Mouse (Mus musculus) heart, postnatal 0 days (tissue): ENCODE data around the gene Slc25a21. TPM values are rescaled to one million over a fixed set of nuclear protein-coding genes. Genes with fewer than 3 reads are reported as not detected.

Source experiments
- ATAC-seq: fragments of 200-750 bp; cut with Nextera tagmentation; 2 replicates; pipeline ENCODE4 v1.8.0; 2017; ENCODE audit warnings: low read depth, moderate number of reproducible peaks, moderate library complexity; ENCODE audit not compliant: insufficient read depth
- DNase-seq: peaks from one replicate; pipeline ENCODE4 v3.0.0-alpha.2; 2016; ENCODE audit warnings: low spot score
- H3K27ac ChIP-seq: fragments of 300-500 bp; sonication (generic); 2 replicates; pipeline ENCODE4 v1.5.1; 2014; ENCODE audit warnings: low read depth, mild to moderate bottlenecking
- H3K27me3 ChIP-seq: fragments of 300-500 bp; sonication (generic); 2 replicates; pipeline ENCODE4 v1.6.1; 2014; ENCODE audit warnings: low read length, mixed read lengths; ENCODE audit not compliant: control insufficient read depth, insufficient read depth
- H3K36me3 ChIP-seq: fragments of 300-500 bp; sonication (generic); replicated peaks from 2 replicates; pipeline ENCODE4 v1.6.1; 2014; ENCODE audit warnings: low read length, mixed read lengths; ENCODE audit not compliant: control insufficient read depth, insufficient read depth
- H3K4me1 ChIP-seq: fragments of 300-500 bp; sonication (generic); 2 replicates; pipeline ENCODE4 v1.6.1; 2014; ENCODE audit warnings: antibody characterized with exemption; ENCODE audit not compliant: control insufficient read depth, insufficient read depth
- H3K4me2 ChIP-seq: fragments of 300-500 bp; sonication (generic); 2 replicates; pipeline ENCODE4 v1.6.1; 2014; ENCODE audit warnings: low read depth, mild to moderate bottlenecking, low read length, moderate library complexity
- H3K4me3 ChIP-seq: fragments of 300-500 bp; sonication (generic); 2 replicates; pipeline ENCODE4 v1.5.1; 2014; ENCODE audit warnings: low read depth, low read length
- H3K9ac ChIP-seq: fragments of 300-500 bp; sonication (generic); replicated peaks from 2 replicates; pipeline ENCODE4 v1.6.1; 2014; ENCODE audit warnings: low read depth, low read length, mixed read lengths
- H3K9me3 ChIP-seq: fragments of 300-500 bp; sonication (generic); replicated peaks from 2 replicates; pipeline ENCODE4 v1.6.1; 2016; ENCODE audit warnings: low read length; ENCODE audit not compliant: control insufficient read depth
- CTCF ChIP-seq: IDR thresholded peaks from 2 replicates; pipeline ENCODE4 v1.5.1; 2016; ENCODE audit warnings: antibody characterized with exemption, control low read depth, low read depth
- EP300 ChIP-seq: IDR thresholded peaks from 2 replicates; pipeline ENCODE4 v1.6.1; 2016; ENCODE audit warnings: antibody characterized with exemption, low read depth
- WGBS: fragments of 180-500 bp; shearing (Covaris S2); extraction: QIAGEN DNeasy Blood & Tissue Kit; methylation state at CpG from one replicate; pipeline ENCODE4 v1.1.7; 2014; 5-methylcytosine and 5-hydroxymethylcytosine counted together
- polyA plus RNA-seq: library from polyadenylated mRNA; unstranded; fragments of >200 nt; fragmentation: Nextera tagmentation; extraction: Ambion mirVana; gene quantifications from 2 replicates; pipeline ENCODE4 v1.2.1, GENCODE M21; 2015
- total RNA-seq: library from RNA; depleted of rRNA; stranded (reverse); fragments of >200 nt; gene quantifications from 2 replicates; pipeline ENCODE4 v1.2.3, GENCODE M21; 2014; ENCODE audit warnings: low replicate concordance

Slc25a21 gene
- total and polyA plus RNA-seq, 2 experiments from 2014 or later: 0.31 TPM; not detected in 1

DNA sequence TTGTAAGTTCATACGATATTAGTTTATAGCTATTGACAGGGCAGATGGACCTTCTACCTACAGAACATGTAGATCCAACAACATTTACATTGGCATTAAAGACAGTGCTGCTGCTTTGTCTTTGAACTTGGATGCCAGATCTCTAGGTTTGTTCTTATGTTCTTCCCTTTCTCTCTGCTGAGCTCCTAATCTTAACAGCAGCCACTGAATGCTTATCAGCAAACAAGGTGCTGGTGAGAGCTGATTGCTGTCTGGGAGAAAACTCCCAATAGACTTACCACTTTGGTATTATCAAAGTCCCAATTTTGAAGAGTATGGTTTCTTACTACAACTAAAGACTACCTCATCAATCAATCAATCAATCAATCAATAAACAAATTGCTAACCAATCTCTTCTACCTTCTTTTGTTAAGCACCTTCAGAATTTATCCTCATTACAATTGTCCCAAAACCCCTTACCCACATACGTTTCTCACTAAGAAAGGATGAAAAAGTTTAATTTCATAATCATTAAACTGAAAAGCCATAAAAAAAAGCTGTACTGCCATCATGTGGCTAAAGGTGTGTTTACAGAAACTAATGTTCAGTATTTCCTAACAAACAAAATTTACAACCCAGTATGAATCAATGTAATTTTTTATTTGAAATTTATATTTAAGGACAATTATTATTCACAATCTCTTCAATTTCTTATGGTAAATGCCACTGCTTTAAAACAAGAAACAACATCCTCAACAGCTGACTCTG is 12.7 kb downstream of the Slc25a21 start:
- no peaks in the 10 kb centered on the region for H3K9me3 ChIP-seq
- ATAC-seq: no peak
- H3K9ac ChIP-seq: no peak overlapping the region
- no peak overlapping the region for H3K4me2 ChIP-seq
- DNase-seq: no peak
- H3K4me3 ChIP-seq: no peak overlapping the region
- peak; percentile 27; the same call in 1 of the 2 replicates for TF ChIP-seq CTCF
- TF ChIP-seq EP300: no peak
- H3K4me1 ChIP-seq: no peaks in the 10 kb centered on the region
- 49% methylated on average over 2 of the region's 2 CpGs for WGBS
- H3K27ac ChIP-seq: no peak overlapping the region
- H3K36me3 ChIP-seq: no peaks in the 10 kb centered on the region
- no peaks in the 10 kb centered on the region for H3K27me3 ChIP-seq

DNA sequence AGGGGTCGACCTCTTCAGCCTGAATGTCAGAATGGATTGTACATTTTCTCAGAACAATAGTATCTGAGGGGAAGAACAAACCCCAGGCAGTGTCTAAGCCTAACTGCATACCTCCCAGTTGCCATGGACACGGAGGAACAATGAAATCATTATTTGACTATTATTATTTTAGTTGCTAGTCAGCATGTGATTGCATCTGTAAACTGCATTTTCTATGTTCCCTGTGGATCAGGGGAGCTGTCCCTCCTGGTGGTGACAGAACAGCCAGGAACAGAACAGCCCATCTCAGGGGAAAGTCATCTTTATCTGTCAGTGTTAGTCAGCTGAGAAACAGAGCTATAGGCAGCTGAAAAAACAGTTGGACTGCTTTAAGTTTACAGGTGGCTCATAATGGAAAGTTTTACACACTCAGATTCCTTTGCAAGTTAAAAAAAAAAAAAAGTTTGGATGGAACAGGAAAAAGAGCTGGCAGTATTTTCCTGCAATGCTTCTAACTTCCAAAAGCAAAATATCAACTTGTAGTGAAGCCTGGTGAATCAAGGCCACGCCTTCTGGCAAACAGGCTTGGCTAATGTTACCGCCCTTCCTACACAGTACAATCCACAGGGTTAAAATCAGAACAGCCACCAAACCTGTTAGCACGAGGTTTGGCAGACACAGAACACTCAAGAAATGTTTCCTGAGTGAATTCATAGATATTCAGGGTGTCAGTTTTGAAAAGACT is 17.6 kb downstream of the Slc25a21 start:
- DNase-seq: peak; percentile 48
- no peak for TF ChIP-seq CTCF
- TF ChIP-seq EP300: no peak
- H3K9ac ChIP-seq: no peak overlapping the region
- no peaks in the 10 kb centered on the region for H3K9me3 ChIP-seq
- 31% methylated on average over 5 of the region's 5 CpGs for WGBS
- H3K4me2 ChIP-seq: no peak overlapping the region
- H3K27ac ChIP-seq: no peak overlapping the region
- H3K27me3 ChIP-seq: no peaks in the 10 kb centered on the region
- ATAC-seq: peak; percentile 74
- H3K36me3 ChIP-seq: no peaks in the 10 kb centered on the region
- H3K4me3 ChIP-seq: no peak overlapping the region
- H3K4me1 ChIP-seq: no peaks in the 10 kb centered on the region

DNA sequence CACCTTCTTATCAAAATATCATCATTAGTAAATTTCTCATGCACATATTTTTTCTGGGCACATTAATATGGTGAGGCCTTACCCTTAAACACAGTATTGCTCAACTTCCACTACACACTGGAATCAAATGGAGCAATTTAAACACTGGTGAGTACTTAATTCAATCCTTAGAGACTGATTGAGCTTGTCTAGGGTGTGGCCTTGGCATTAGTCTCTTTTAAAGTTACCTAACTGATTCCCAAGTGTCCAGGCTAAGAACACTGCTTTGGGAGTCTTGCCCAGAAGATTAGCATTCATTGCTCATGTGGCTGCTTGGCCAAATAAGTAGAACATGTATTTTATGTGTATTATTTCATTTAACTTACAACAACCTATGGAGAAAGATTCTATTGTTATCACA is 18.5 kb downstream of the Slc25a21 start:
- Histone ChIP-seq H3K36me3 (no peaks in the 10 kb centered on the region), H3K27ac (no peak overlapping the region), H3K9me3 (no peaks in the 10 kb centered on the region), H3K4me2 (no peak overlapping the region), H3K4me3 (no peak overlapping the region), H3K27me3 (no peaks in the 10 kb centered on the region), H3K4me1 (no peaks in the 10 kb centered on the region), H3K9ac (no peak overlapping the region)
- DNase-seq: no peak
- TF ChIP-seq EP300 (no peak), CTCF (no peak)
- ATAC-seq: no peak

DNA sequence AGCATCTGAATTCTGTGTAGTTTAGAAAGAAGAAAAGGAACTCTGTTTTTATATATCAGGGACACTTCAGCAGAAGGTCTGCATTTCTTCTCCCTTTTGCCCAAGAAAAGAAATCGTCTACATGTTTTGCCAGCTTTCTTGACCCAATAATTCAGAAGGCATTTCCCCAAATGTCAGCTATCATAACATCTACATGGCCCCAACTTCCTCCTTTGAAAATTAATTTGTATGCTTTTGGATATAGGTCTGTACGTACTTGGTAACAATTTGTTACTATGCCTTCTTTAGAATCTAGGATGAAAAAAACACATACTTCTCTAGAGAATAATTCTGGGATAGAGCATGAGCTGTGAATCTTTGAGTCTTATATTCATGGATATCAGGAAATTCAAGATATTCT is 34.0 kb downstream of the Slc25a21 start:
- TF ChIP-seq EP300 (no peak), CTCF (no peak)
- Histone ChIP-seq H3K9ac (no peak overlapping the region), H3K4me2 (no peak overlapping the region), H3K27ac (no peak overlapping the region), H3K9me3 (no peaks in the 10 kb centered on the region), H3K4me1 (no peaks in the 10 kb centered on the region), H3K4me3 (no peak overlapping the region), H3K36me3 (no peaks in the 10 kb centered on the region), H3K27me3 (no peaks in the 10 kb centered on the region)
- WGBS: 50% methylated on average over 2 of the region's 2 CpGs
- ATAC-seq: no peak
- DNase-seq: no peak

DNA sequence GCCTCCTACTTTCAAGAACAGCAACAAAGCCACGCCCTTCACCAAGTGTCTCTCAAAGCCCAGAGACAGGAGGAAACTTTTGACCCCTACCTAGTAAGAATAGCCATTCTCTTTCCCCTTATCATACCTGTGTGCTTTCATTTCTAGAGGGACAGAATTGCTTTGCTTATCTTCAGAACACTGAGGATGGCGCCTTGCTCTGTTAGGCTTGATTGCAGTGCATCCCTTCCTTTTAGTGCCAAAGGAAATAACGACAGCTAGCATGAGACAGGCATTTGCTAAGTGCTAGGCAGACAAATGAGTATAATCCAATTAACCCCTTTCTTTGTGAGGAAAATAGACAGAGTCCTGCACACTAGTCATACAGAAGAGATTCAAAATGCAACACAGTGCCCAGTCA is 34.4 kb downstream of the Slc25a21 start:
- Histone ChIP-seq H3K27me3 (no peaks in the 10 kb centered on the region), H3K4me1 (no peaks in the 10 kb centered on the region), H3K4me3 (no peak overlapping the region), H3K4me2 (no peak overlapping the region), H3K9me3 (no peaks in the 10 kb centered on the region), H3K9ac (no peak overlapping the region), H3K27ac (no peak overlapping the region), H3K36me3 (no peaks in the 10 kb centered on the region)
- WGBS: 30% methylated on average over 3 of the region's 3 CpGs
- ATAC-seq (no peak), DNase-seq (no peak)
- TF ChIP-seq EP300 (no peak), CTCF (no peak)

DNA sequence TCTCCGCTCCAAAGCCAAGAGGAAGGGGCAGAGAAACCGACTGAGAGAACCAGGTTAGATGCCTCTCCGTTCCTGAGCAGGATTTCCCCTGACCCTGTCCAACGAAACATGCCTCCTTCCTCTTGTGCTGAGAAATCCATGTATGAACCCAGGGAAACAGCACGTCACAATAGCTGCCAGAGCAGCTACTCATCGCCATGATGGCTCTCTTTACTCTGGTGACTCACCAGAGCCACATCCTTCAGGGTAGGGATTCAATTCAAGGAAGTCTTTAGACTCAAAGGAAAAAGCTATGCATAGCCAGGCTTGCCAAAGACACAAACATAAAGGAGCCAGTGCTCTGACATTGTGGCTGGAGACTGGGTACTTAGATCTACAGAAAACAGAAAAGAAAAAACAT is 37.4 kb downstream of the Slc25a21 start:
- no peak for ATAC-seq
- Histone ChIP-seq H3K36me3 (no peaks in the 10 kb centered on the region), H3K27ac (no peak overlapping the region), H3K4me1 (no peaks in the 10 kb centered on the region), H3K9me3 (no peaks in the 10 kb centered on the region), H3K27me3 (no peaks in the 10 kb centered on the region), H3K4me3 (no peak overlapping the region), H3K9ac (no peak overlapping the region), H3K4me2 (no peak overlapping the region)
- no peak for TF ChIP-seq CTCF
- TF ChIP-seq EP300: no peak
- DNase-seq: no peak
- 68% methylated on average over 6 of the region's 6 CpGs for WGBS
